Mouse (Mus musculus): ENCODE measurements at regions not wholly inside any gene's neighbourhood (a gene's known extent, or its start where the extent isn't known, plus 50 kb on each side); places are given as distances from the start of the nearest gene placed in this dataset.

GRCm38 (mm10) chr3:128120647-128121440 is 224.7 kb upstream of the Fam241a start:
- TF ChIP-seq CTCF (IDR thresholded peaks at IDR 0.05; ENCODE audit: low read depth), result no peak
- no peak for TF ChIP-seq EP300 (IDR thresholded peaks at IDR 0.05; ENCODE audit: low read depth)
